Mouse (Mus musculus): ENCODE data around the gene Gucy2c. TPM values are rescaled to one million over a fixed set of nuclear protein-coding genes. Genes with fewer than 3 reads are reported as not detected.

Gucy2c gene
- polyA plus RNA-seq, 2 experiments = 0.06 to 0.11 TPM

- Histone ChIP-seq H3K4me1 (replicated peaks; ENCODE audit: control insufficient read depth in 2 of 2, insufficient read depth in 2 of 2, low read length in 1 of 2) (peaks cover 16 to 30% of the 10 kb centered on the region in 2 experiments), H3K9ac (replicated peaks) (peak overlapping the region; percentile 59), H3K9me3 (ENCODE audit: control insufficient read depth, low read length) (no peaks in the 10 kb centered on the region), H3K4me2 (ENCODE audit: low read depth) (peak overlapping the region; percentile 75), H3K27me3 (ENCODE audit: control insufficient read depth, insufficient read depth, low read length) (peaks cover 6% of the 10 kb centered on the region; the same call in 1 of the 2 replicates), H3K27ac (no peak overlapping the region), H3K36me3 (replicated peaks; ENCODE audit: control insufficient read depth, insufficient read depth, low read depth) (no peaks in the 10 kb centered on the region), H3K4me3 (ENCODE audit: insufficient read depth in 1 of 2, low read depth in 2 of 2, low read length in 2 of 2) (peak overlapping the region in 1 of 2 experiments; percentile 47; a peak in 2 of 4 replicates)
- ATAC-seq (ENCODE audit: insufficient read depth) = no peak
- no peak for DNase-seq (ENCODE audit: low read depth in 3 of 3, low spot score in 3 of 3)
- WGBS (ENCODE audit: insufficient replicate concordance) = 24% methylated on average over 16 of the region's 16 CpGs
- TF ChIP-seq CTCF (IDR thresholded peaks at IDR 0.05; ENCODE audit: low read depth) (no peak), EP300 (IDR thresholded peaks at IDR 0.05; ENCODE audit: low read depth) (no peak)
Measured at GRCm38 (mm10) chr6:136792884-136793758, 11.6 kb upstream of the Gucy2c start.

GRCm38 (mm10) chr6:136789391-136789971, 7.9 kb upstream of the Gucy2c start:
- Histone ChIP-seq H3K9ac (replicated peaks) (no peak overlapping the region), H3K4me1 (replicated peaks; ENCODE audit: control insufficient read depth in 2 of 2, insufficient read depth in 2 of 2, low read length in 1 of 2) (peaks cover 4 to 9% of the 10 kb centered on the region in 2 experiments; a peak in 3 of 4 replicates), H3K27me3 (ENCODE audit: control insufficient read depth, insufficient read depth, low read length) (peaks cover 6% of the 10 kb centered on the region; the same call in 1 of the 2 replicates), H3K36me3 (replicated peaks; ENCODE audit: control insufficient read depth, insufficient read depth, low read depth) (no peaks in the 10 kb centered on the region), H3K4me2 (ENCODE audit: low read depth) (no peak overlapping the region), H3K27ac (no peak overlapping the region), H3K4me3 (ENCODE audit: insufficient read depth in 1 of 2, low read depth in 2 of 2, low read length in 2 of 2) (no peak overlapping the region), H3K9me3 (ENCODE audit: control insufficient read depth, low read length) (no peaks in the 10 kb centered on the region)
- TF ChIP-seq CTCF (IDR thresholded peaks at IDR 0.05; ENCODE audit: low read depth) = no peak
- TF ChIP-seq EP300 (IDR thresholded peaks at IDR 0.05; ENCODE audit: low read depth) = no peak
- ATAC-seq (ENCODE audit: insufficient read depth) (no peak), DNase-seq (ENCODE audit: low read depth in 3 of 3, low spot score in 3 of 3) (no peak)
- WGBS (ENCODE audit: insufficient replicate concordance) = 42% methylated on average over 5 of the region's 5 CpGs

DNA sequence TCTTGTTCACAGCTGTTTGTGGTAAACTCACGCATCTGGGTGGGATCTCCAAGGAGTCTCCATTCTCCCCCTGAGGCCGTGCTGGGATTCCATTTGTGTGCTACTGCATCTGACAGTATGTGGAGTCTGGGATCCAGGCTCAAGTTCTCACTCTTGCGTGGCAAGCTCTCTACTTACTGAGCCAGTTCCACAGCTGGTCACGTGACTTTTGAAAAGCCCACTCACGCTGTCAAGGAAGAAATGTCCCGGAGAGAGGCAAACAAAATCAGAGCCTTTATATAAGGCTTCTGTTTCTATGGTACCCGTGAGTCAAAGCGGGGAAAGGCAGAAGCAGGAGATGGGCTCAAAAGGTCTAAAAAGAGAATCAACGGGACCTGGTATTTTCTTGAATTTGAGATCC, 1.2 kb upstream of the Gucy2c start:
- Histone ChIP-seq H3K4me3 (ENCODE audit: insufficient read depth in 1 of 2, low read depth in 2 of 2, low read length in 2 of 2) (no peak overlapping the region), H3K4me2 (ENCODE audit: low read depth) (no peak overlapping the region), H3K27me3 (ENCODE audit: control insufficient read depth, insufficient read depth, low read length) (no peaks in the 10 kb centered on the region; the same call in 1 of the 2 replicates), H3K36me3 (replicated peaks; ENCODE audit: control insufficient read depth, insufficient read depth, low read depth) (no peaks in the 10 kb centered on the region), H3K27ac (no peak overlapping the region), H3K9me3 (ENCODE audit: control insufficient read depth, low read length) (no peaks in the 10 kb centered on the region), H3K4me1 (replicated peaks; ENCODE audit: control insufficient read depth in 2 of 2, insufficient read depth in 2 of 2, low read length in 1 of 2) (no peaks in the 10 kb centered on the region), H3K9ac (replicated peaks) (no peak overlapping the region)
- ATAC-seq (ENCODE audit: insufficient read depth) (no peak), DNase-seq (ENCODE audit: low read depth in 3 of 3, low spot score in 3 of 3) (no peak)
- no peak for TF ChIP-seq EP300 (IDR thresholded peaks at IDR 0.05; ENCODE audit: low read depth)
- TF ChIP-seq CTCF (IDR thresholded peaks at IDR 0.05; ENCODE audit: low read depth) = no peak
- 70% methylated on average over 9 of the region's 9 CpGs for WGBS (ENCODE audit: insufficient replicate concordance)

GRCm38 (mm10) chr6:136782146-136782545, 581 bp upstream of the Gucy2c start:
- DNase-seq (ENCODE audit: low read depth in 3 of 3, low spot score in 3 of 3) (no peak), ATAC-seq (ENCODE audit: insufficient read depth) (no peak)
- Histone ChIP-seq H3K9ac (replicated peaks) (no peak overlapping the region), H3K27me3 (ENCODE audit: control insufficient read depth, insufficient read depth, low read length) (no peaks in the 10 kb centered on the region; the same call in 1 of the 2 replicates), H3K36me3 (replicated peaks; ENCODE audit: control insufficient read depth, insufficient read depth, low read depth) (no peaks in the 10 kb centered on the region), H3K9me3 (ENCODE audit: control insufficient read depth, low read length) (no peaks in the 10 kb centered on the region), H3K4me3 (ENCODE audit: insufficient read depth in 1 of 2, low read depth in 2 of 2, low read length in 2 of 2) (no peak overlapping the region), H3K27ac (no peak overlapping the region), H3K4me1 (replicated peaks; ENCODE audit: control insufficient read depth in 2 of 2, insufficient read depth in 2 of 2, low read length in 1 of 2) (no peaks in the 10 kb centered on the region), H3K4me2 (ENCODE audit: low read depth) (no peak overlapping the region)
- WGBS (ENCODE audit: insufficient replicate concordance) = 74% methylated on average over 12 of the region's 12 CpGs
- TF ChIP-seq CTCF (IDR thresholded peaks at IDR 0.05; ENCODE audit: low read depth) = no peak
- no peak for TF ChIP-seq EP300 (IDR thresholded peaks at IDR 0.05; ENCODE audit: low read depth)

- no peaks in the 10 kb centered on the region for H3K4me1 ChIP-seq (replicated peaks; ENCODE audit: control insufficient read depth in 2 of 2, insufficient read depth in 2 of 2, low read length in 1 of 2)
- H3K27ac ChIP-seq = no peak overlapping the region
- H3K9me3 ChIP-seq (ENCODE audit: control insufficient read depth, low read length) = no peaks in the 10 kb centered on the region
- H3K4me2 ChIP-seq (ENCODE audit: low read depth) = no peak overlapping the region
- no peak overlapping the region for H3K4me3 ChIP-seq (ENCODE audit: insufficient read depth in 1 of 2, low read depth in 2 of 2, low read length in 2 of 2)
- no peak for ATAC-seq (ENCODE audit: insufficient read depth)
- TF ChIP-seq EP300 (IDR thresholded peaks at IDR 0.05; ENCODE audit: low read depth) = no peak
- no peak for TF ChIP-seq CTCF (IDR thresholded peaks at IDR 0.05; ENCODE audit: low read depth)
- H3K27me3 ChIP-seq (ENCODE audit: control insufficient read depth, insufficient read depth, low read length) = no peaks in the 10 kb centered on the region; the same call in none of the 2 replicates
- H3K9ac ChIP-seq (replicated peaks) = no peak overlapping the region
- H3K36me3 ChIP-seq (replicated peaks; ENCODE audit: control insufficient read depth, insufficient read depth, low read depth) = no peaks in the 10 kb centered on the region
- DNase-seq (ENCODE audit: low read depth in 3 of 3, low spot score in 3 of 3) = no peak
- 63% methylated on average over 1 of the region's 1 CpGs for WGBS (ENCODE audit: insufficient replicate concordance)
Measured at GRCm38 (mm10) chr6:136776392-136776791, 5.2 kb downstream of the Gucy2c start.

All from liver, embryonic 14.5 days (tissue).